Comparison of ENCODE assay signal across 8 mouse cellular contexts in the genomic region with DNA sequence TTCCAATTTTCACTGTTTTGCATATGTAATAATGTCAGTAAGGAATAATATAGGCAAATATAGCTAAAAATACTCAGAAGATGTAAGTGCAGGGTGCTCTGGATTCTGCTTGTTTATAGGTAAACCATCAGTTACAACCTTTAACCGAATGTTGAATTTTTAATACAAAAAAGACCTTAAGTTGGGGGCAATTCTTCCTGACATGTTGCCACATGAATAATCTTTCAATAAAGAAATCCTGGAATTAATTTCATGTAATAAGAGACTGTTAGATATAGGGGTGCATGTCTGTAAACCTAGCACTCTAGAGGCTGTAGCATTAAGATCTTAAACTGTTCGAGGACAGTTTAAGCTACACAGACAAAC. TPM values are rescaled to one million over a fixed set of nuclear protein-coding genes. Genes with fewer than 3 reads are reported as not detected.
A peak's percentile ranks its signal among the peaks of the same experiment; 100 is the strongest.
DNase-seq lines count a peak whose midpoint lies in the region; ATAC-seq lines count a peak whose summit lies in the region.

No protein-coding gene starts in this region.

- H3K4me1 ChIP-seq in kidney, embryonic 16.5 days (ENCODE audit: insufficient read depth, low read length) = peaks cover 22% of the 10 kb centered on the region
- 0 out of 2 replicates have a peak, but pooled peaks cover 4% of the 10 kb centered on the region for H3K4me1 ChIP-seq in embryonic facial prominence, embryonic 12.5 days
- H3K4me1 ChIP-seq in hindbrain, embryonic 16.5 days (ENCODE audit: control insufficient read depth, insufficient read depth, low read depth, low read length) = peaks cover 27% of the 10 kb centered on the region
- H3K4me1 ChIP-seq in midbrain, embryonic 14.5 days (ENCODE audit: control insufficient read depth, insufficient read depth, low read length) = peaks cover 31% of the 10 kb centered on the region

- H3K36me3 ChIP-seq in kidney, embryonic 16.5 days (ENCODE audit: insufficient read depth, low read length) = no peaks in the 10 kb centered on the region
- no peaks in the 10 kb centered on the region for H3K36me3 ChIP-seq in embryonic facial prominence, embryonic 12.5 days
- no peaks in the 10 kb centered on the region for H3K36me3 ChIP-seq in hindbrain, embryonic 16.5 days (ENCODE audit: control insufficient read depth, insufficient read depth, low read length)
- no peaks in the 10 kb centered on the region for H3K36me3 ChIP-seq in midbrain, embryonic 14.5 days (ENCODE audit: control insufficient read depth, insufficient read depth, low read length)

- peak overlapping the region; percentile 92 for H3K4me3 ChIP-seq in kidney, embryonic 16.5 days (ENCODE audit: low read length)
- H3K4me3 ChIP-seq in embryonic facial prominence, embryonic 12.5 days = peak overlapping the region; percentile 86
- peak overlapping the region; percentile 99 for H3K4me3 ChIP-seq in hindbrain, embryonic 16.5 days (ENCODE audit: low read length)
- H3K4me3 ChIP-seq in midbrain, embryonic 14.5 days (replicated peaks; ENCODE audit: low read depth, low read length) = peak overlapping the region; percentile 96

- H3K27ac ChIP-seq in kidney, embryonic 16.5 days (ENCODE audit: low read length) = no peak overlapping the region
- H3K27ac ChIP-seq in embryonic facial prominence, embryonic 12.5 days = no peak overlapping the region
- no peak overlapping the region for H3K27ac ChIP-seq in hindbrain, embryonic 16.5 days (ENCODE audit: low read depth, low read length)
- H3K27ac ChIP-seq in midbrain, embryonic 14.5 days (replicated peaks; ENCODE audit: low read depth, low read length) = no peak overlapping the region

- peak overlapping the region; percentile 89 for H3K4me2 ChIP-seq in kidney, embryonic 16.5 days (replicated peaks; ENCODE audit: low read depth, low read length)
- peak overlapping the region; percentile 95 for H3K4me2 ChIP-seq in embryonic facial prominence, embryonic 12.5 days (replicated peaks)
- H3K4me2 ChIP-seq in hindbrain, embryonic 16.5 days (ENCODE audit: low read length) = peak overlapping the region; percentile 65
- peak overlapping the region; percentile 57 for H3K4me2 ChIP-seq in midbrain, embryonic 14.5 days (ENCODE audit: low read length)

- WGBS in kidney, embryonic 16.5 days = 31% methylated on average over 2 of the region's 2 CpGs
- WGBS in embryonic facial prominence, embryonic 12.5 days = 39% methylated on average over 2 of the region's 2 CpGs
- 37% methylated on average over 2 of the region's 2 CpGs for WGBS in hindbrain, embryonic 16.5 days
- 32% methylated on average over 2 of the region's 2 CpGs for WGBS in midbrain, embryonic 14.5 days

- H3K9me3 ChIP-seq in kidney, embryonic 16.5 days (ENCODE audit: low read length) = no peaks in the 10 kb centered on the region
- no peaks in the 10 kb centered on the region for H3K9me3 ChIP-seq in embryonic facial prominence, embryonic 12.5 days
- H3K9me3 ChIP-seq in hindbrain, embryonic 16.5 days (ENCODE audit: control insufficient read depth, low read length) = no peaks in the 10 kb centered on the region
- H3K9me3 ChIP-seq in midbrain, embryonic 14.5 days (ENCODE audit: control insufficient read depth, low read length) = no peaks in the 10 kb centered on the region

- no peak for ATAC-seq in kidney, embryonic 16.5 days (ENCODE audit: low FRiP score, low TSS enrichment)
- ATAC-seq in embryonic facial prominence, embryonic 12.5 days (ENCODE audit: insufficient number of reproducible peaks, insufficient read depth, low FRiP score, low TSS enrichment) = no peak
- ATAC-seq in hindbrain, embryonic 16.5 days = no peak
- no peak for ATAC-seq in midbrain, embryonic 14.5 days (ENCODE audit: low FRiP score, low TSS enrichment)

- no peaks in the 10 kb centered on the region for H3K27me3 ChIP-seq in kidney, embryonic 16.5 days (ENCODE audit: insufficient read depth, low read length)
- H3K27me3 ChIP-seq in embryonic facial prominence, embryonic 12.5 days = no peaks in the 10 kb centered on the region
- H3K27me3 ChIP-seq in hindbrain, embryonic 16.5 days (replicated peaks; ENCODE audit: control insufficient read depth, insufficient read depth, low read length) = no peaks in the 10 kb centered on the region
- H3K27me3 ChIP-seq in midbrain, embryonic 14.5 days (ENCODE audit: control insufficient read depth, insufficient read depth, low read length) = no peaks in the 10 kb centered on the region

- H3K9ac ChIP-seq in kidney, embryonic 16.5 days (replicated peaks; ENCODE audit: low read length) = peak overlapping the region; percentile 91
- no peak overlapping the region for H3K9ac ChIP-seq in embryonic facial prominence, embryonic 12.5 days
- peak overlapping the region; percentile 99 for H3K9ac ChIP-seq in hindbrain, embryonic 16.5 days (ENCODE audit: low read depth, low read length)
- H3K9ac ChIP-seq in midbrain, embryonic 14.5 days (replicated peaks; ENCODE audit: low read length) = peak overlapping the region; percentile 91; the same call in 1 of the 2 replicates

- DNase-seq in kidney, postnatal 36 days = no peak
- DNase-seq in midbrain, embryonic 14.5 days = no peak
- DNase-seq in frontal cortex, postnatal 36 days (ENCODE audit: low spot score in 2 of 2) = no peak
- DNase-seq in testis, postnatal 14 days (ENCODE audit: low spot score) = no peak
- DNase-seq in spleen, adult 12 weeks (ENCODE audit: low spot score) = no peak

RNA-seq across cellular contexts. Expression of gene Gm10642, which starts 0.3 kb away (rescaled TPM):
- 0.17 and 0.36 TPM in 2 replicates for polyA plus RNA-seq in kidney, embryonic 16.5 days (2015; fragmentation: Nextera tagmentation; extraction: Ambion mirVana)
- 0.37 and 0.69 TPM in 2 replicates for polyA plus RNA-seq in embryonic facial prominence, embryonic 12.5 days (2016; fragmentation: Nextera tagmentation; extraction: Ambion mirVana)
- polyA plus RNA-seq in hindbrain, embryonic 16.5 days (2015; fragmentation: Nextera tagmentation; extraction: Ambion mirVana) = 0.14 and 0.21 TPM in 2 replicates
- 0.41 and 0.77 TPM in 2 replicates for polyA plus RNA-seq in midbrain, embryonic 14.5 days (2014; fragmentation: Nextera tagmentation; extraction: Ambion mirVana)

RNA-seq across cellular contexts. Expression of gene Mindy2, which starts 1.2 kb away (rescaled TPM):
- 8.8 and 10.3 TPM in 2 replicates for polyA plus RNA-seq in kidney, embryonic 16.5 days (2015; fragmentation: Nextera tagmentation; extraction: Ambion mirVana)
- 14.9 and 16.0 TPM in 2 replicates for polyA plus RNA-seq in embryonic facial prominence, embryonic 12.5 days (2016; fragmentation: Nextera tagmentation; extraction: Ambion mirVana)
- polyA plus RNA-seq in hindbrain, embryonic 16.5 days (2015; fragmentation: Nextera tagmentation; extraction: Ambion mirVana) = 20.1 and 22.2 TPM in 2 replicates
- polyA plus RNA-seq in midbrain, embryonic 14.5 days (2014; fragmentation: Nextera tagmentation; extraction: Ambion mirVana) = 23.0 and 25.6 TPM in 2 replicates

RNA-seq across cellular contexts. Expression of gene Adam10, which starts 23.1 kb away (rescaled TPM):
- 88.7 and 90.1 TPM in 2 replicates for polyA plus RNA-seq in kidney, embryonic 16.5 days (2015; fragmentation: Nextera tagmentation; extraction: Ambion mirVana)
- 74.7 and 81.4 TPM in 2 replicates for polyA plus RNA-seq in embryonic facial prominence, embryonic 12.5 days (2016; fragmentation: Nextera tagmentation; extraction: Ambion mirVana)
- 46.7 and 53.7 TPM in 2 replicates for polyA plus RNA-seq in hindbrain, embryonic 16.5 days (2015; fragmentation: Nextera tagmentation; extraction: Ambion mirVana)
- polyA plus RNA-seq in midbrain, embryonic 14.5 days (2014; fragmentation: Nextera tagmentation; extraction: Ambion mirVana) = 42.0 and 59.1 TPM in 2 replicates
